Mouse (Mus musculus) kidney, embryonic 15.5 days (tissue): ENCODE data around the gene Arhgap17. TPM values are rescaled to one million over a fixed set of nuclear protein-coding genes. Genes with fewer than 3 reads are reported as not detected.

Experiments used
- ATAC-seq: fragments of 200-750 bp; cut with Nextera tagmentation; replicated peaks from 2 replicates; pipeline ENCODE4 v1.8.0; 2017; ENCODE audit warnings: moderate TSS enrichment; ENCODE audit not compliant: low FRiP score
- H3K27ac ChIP-seq: fragments of 300-500 bp; sonication (generic); 2 replicates; pipeline ENCODE4 v1.5.1; 2015; ENCODE audit warnings: mild to moderate bottlenecking, inconsistent platforms
- H3K27me3 ChIP-seq: fragments of 300-500 bp; sonication (generic); 2 replicates; pipeline ENCODE4 v1.6.1; 2015; ENCODE audit warnings: inconsistent platforms
- H3K36me3 ChIP-seq: fragments of 300-500 bp; sonication (generic); 2 replicates; pipeline ENCODE4 v1.6.1; 2015; ENCODE audit warnings: inconsistent platforms
- H3K4me1 ChIP-seq: fragments of 300-500 bp; sonication (generic); 2 replicates; pipeline ENCODE4 v1.6.1; 2015; ENCODE audit warnings: inconsistent platforms
- H3K4me2 ChIP-seq: fragments of 300-500 bp; sonication (generic); 2 replicates; pipeline ENCODE4 v1.6.1; 2015; ENCODE audit warnings: moderate library complexity, mild to moderate bottlenecking, inconsistent platforms
- H3K4me3 ChIP-seq: fragments of 300-500 bp; sonication (generic); replicated peaks from 2 replicates; pipeline ENCODE4 v1.5.1; 2015; ENCODE audit warnings: mild to moderate bottlenecking, inconsistent platforms
- H3K9ac ChIP-seq: fragments of 300-500 bp; sonication (generic); 2 replicates; pipeline ENCODE4 v1.6.1; 2015; ENCODE audit warnings: mild to moderate bottlenecking, inconsistent platforms
- H3K9me3 ChIP-seq: fragments of 300-500 bp; sonication (generic); replicated peaks from 2 replicates; pipeline ENCODE4 v1.6.1; 2016; ENCODE audit warnings: inconsistent platforms
- WGBS: fragments of 180-500 bp; shearing (Covaris S2); methylation state at CpG from one replicate; pipeline ENCODE4 v1.1.7; 2015; ENCODE audit warnings: mixed read lengths; 5-methylcytosine and 5-hydroxymethylcytosine counted together
- polyA plus RNA-seq: library from polyadenylated mRNA; unstranded; fragments of >200 nt; fragmentation: Nextera tagmentation; extraction: Ambion mirVana; gene quantifications from 2 replicates; pipeline ENCODE4 v1.2.1, GENCODE M21; 2015

Arhgap17 gene
- polyA plus RNA-seq, 1 experiment from 2014 or later = 25.2 TPM

DNA sequence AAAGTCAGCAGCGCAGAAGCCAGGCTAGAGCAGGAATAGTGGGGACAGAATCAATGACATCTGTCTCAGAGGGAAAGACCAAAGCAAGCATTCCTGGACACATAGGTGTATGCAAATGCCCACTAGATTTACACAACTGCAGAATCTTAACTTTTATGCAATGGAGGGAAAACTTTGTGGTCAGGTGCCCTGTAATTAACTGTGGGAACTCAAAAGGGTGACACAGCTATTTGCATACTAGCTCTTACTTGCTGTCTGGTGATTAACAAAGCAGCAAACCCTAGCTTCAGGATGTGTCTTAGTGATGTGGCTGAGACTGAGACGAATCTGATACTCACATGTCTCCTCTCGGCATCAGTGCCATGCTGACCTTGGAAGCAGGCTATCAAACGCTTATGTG lies 42.8 kb downstream of the Arhgap17 start:
- H3K9me3 ChIP-seq = no peaks in the 10 kb centered on the region
- no peak overlapping the region for H3K4me2 ChIP-seq
- H3K4me3 ChIP-seq = no peak overlapping the region
- no peaks in the 10 kb centered on the region for H3K27me3 ChIP-seq
- H3K4me1 ChIP-seq = peaks cover 9% of the 10 kb centered on the region; the same call in 1 of the 2 replicates
- WGBS = 84% methylated on average over 4 of the region's 4 CpGs
- H3K36me3 ChIP-seq = peaks cover 46% of the 10 kb centered on the region
- no peak overlapping the region for H3K27ac ChIP-seq
- H3K9ac ChIP-seq = no peak overlapping the region
- ATAC-seq = no peak

DNA sequence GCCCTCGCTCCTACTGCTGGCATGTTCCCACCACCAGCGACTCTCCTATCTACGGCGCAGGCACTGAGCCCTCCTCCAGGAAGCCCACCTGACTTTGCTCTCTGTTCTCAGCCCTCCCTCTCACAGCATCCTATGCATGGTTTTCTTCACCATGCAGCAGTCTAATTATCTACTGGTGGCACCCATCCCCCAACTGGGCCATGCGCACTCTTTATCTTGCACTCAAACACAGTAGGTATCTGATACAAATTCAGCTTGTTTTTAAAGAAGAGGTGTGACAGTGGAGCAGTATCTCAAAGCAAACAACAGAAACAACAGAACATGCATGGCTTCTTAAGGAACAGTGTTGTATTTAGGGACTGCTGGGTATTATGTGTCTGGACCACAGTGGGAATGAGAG lies 43.7 kb downstream of the Arhgap17 start:
- H3K4me1 ChIP-seq = 0 out of 2 replicates have a peak, but pooled peaks cover 3% of the 10 kb centered on the region
- H3K9ac ChIP-seq = no peak overlapping the region
- H3K4me2 ChIP-seq = no peak overlapping the region
- no peak for ATAC-seq
- H3K9me3 ChIP-seq = no peaks in the 10 kb centered on the region
- no peak overlapping the region for H3K4me3 ChIP-seq
- no peaks in the 10 kb centered on the region for H3K27me3 ChIP-seq
- H3K27ac ChIP-seq = no peak overlapping the region
- peaks cover 55% of the 10 kb centered on the region for H3K36me3 ChIP-seq
- 97% methylated on average over 5 of the region's 5 CpGs for WGBS

DNA sequence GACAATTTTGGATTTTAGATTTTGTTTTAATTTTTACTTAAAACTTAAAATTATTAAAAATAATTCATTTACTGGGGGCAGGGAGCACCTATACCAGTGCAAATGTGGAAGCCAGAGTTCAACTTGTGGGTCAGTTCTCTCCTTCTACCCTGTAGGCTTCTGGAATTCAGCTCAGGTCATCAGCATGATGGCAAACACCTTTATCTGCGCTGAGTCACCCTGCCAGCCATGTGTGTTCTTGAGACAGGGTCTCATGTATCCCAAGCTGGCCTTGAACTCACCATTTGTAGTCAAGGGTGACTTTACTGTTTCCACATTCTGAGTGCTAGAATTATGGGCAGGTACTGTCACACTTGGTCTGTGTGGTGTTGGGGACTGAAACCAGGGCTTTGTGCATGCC lies 45.6 kb downstream of the Arhgap17 start:
- WGBS = 88% methylated on average over 1 of the region's 1 CpGs
- 0 out of 2 replicates have a peak, but pooled peaks cover 3% of the 10 kb centered on the region for H3K4me1 ChIP-seq
- ATAC-seq = no peak
- H3K9ac ChIP-seq = no peak overlapping the region
- no peaks in the 10 kb centered on the region for H3K27me3 ChIP-seq
- H3K27ac ChIP-seq = no peak overlapping the region
- H3K9me3 ChIP-seq = no peaks in the 10 kb centered on the region
- no peak overlapping the region for H3K4me3 ChIP-seq
- peaks cover 71% of the 10 kb centered on the region for H3K36me3 ChIP-seq
- H3K4me2 ChIP-seq = no peak overlapping the region

DNA sequence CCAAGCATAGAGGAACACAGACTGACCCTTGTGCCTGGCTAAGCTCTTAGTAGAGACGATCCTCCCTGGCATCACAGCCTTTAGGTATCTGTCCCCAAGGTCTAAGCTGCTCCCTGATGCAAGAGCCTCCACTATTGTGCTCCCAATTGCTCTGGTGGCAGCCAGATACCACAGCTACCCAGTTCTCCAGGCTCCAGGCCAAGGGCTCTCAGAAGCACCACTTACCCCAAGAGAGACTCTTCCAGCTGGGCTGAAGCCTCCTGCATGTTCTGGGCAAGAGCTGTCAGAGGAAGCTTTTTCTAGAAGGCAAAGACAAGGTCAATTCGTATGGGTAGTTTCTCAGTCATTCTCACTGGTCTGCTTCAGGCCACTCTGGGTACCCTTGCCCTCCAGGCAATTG lies 46.3 kb downstream of the Arhgap17 start:
- Histone ChIP-seq H3K4me3 (no peak overlapping the region), H3K9ac (no peak overlapping the region), H3K36me3 (peaks cover 79% of the 10 kb centered on the region), H3K4me1 (0 out of 2 replicates have a peak, but pooled peaks cover 2% of the 10 kb centered on the region), H3K4me2 (no peak overlapping the region), H3K27me3 (no peaks in the 10 kb centered on the region), H3K27ac (no peak overlapping the region), H3K9me3 (no peaks in the 10 kb centered on the region)
- WGBS = 89% methylated on average over 2 of the region's 2 CpGs
- no peak for ATAC-seq

GRCm38 (mm10) chr7:123322452-123323121 lies 47.1 kb downstream of the Arhgap17 start:
- Histone ChIP-seq H3K36me3 (peaks cover 87% of the 10 kb centered on the region), H3K27ac (no peak overlapping the region), H3K9me3 (no peaks in the 10 kb centered on the region), H3K4me1 (no peaks in the 10 kb centered on the region), H3K9ac (no peak overlapping the region), H3K27me3 (no peaks in the 10 kb centered on the region), H3K4me3 (no peak overlapping the region), H3K4me2 (no peak overlapping the region)
- ATAC-seq = no peak
- 80% methylated on average over 13 of the region's 13 CpGs for WGBS

DNA sequence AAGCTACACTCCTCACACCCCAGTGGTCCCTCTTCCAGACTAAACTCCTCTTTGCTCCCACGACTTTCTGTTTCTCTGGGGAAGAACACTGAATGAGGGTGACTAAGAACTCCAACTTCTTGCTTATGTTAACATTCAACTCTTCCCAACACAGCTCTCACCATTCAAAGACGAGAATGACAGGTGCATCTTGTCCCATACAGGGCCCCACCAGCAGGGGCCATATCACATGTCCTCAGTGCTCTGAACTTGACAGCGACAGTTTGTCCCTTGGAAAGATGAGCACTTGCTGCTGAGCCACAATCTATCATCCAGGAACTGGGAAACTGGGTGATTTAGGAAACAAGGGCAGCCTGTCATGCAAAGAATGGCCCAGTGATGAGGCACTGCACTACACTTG lies 57.0 kb downstream of the Arhgap17 start:
- peak; percentile 66; the same call in 1 of the 2 replicates for ATAC-seq
- Histone ChIP-seq H3K4me2 (no peak overlapping the region), H3K27me3 (no peaks in the 10 kb centered on the region), H3K4me1 (no peaks in the 10 kb centered on the region), H3K36me3 (peaks cover 82% of the 10 kb centered on the region), H3K9ac (no peak overlapping the region), H3K27ac (no peak overlapping the region), H3K9me3 (no peaks in the 10 kb centered on the region), H3K4me3 (no peak overlapping the region)
- WGBS = 47% methylated on average over 3 of the region's 3 CpGs

GRCm38 (mm10) chr7:123311836-123312235 lies 57.9 kb downstream of the Arhgap17 start:
- no peaks in the 10 kb centered on the region for H3K27me3 ChIP-seq
- WGBS = 61% methylated on average over 5 of the region's 5 CpGs
- no peak overlapping the region for H3K9ac ChIP-seq
- ATAC-seq = no peak
- no peaks in the 10 kb centered on the region for H3K9me3 ChIP-seq
- H3K27ac ChIP-seq = no peak overlapping the region
- H3K4me2 ChIP-seq = no peak overlapping the region
- H3K4me3 ChIP-seq = no peak overlapping the region
- peaks cover 82% of the 10 kb centered on the region for H3K36me3 ChIP-seq
- H3K4me1 ChIP-seq = no peaks in the 10 kb centered on the region

DNA sequence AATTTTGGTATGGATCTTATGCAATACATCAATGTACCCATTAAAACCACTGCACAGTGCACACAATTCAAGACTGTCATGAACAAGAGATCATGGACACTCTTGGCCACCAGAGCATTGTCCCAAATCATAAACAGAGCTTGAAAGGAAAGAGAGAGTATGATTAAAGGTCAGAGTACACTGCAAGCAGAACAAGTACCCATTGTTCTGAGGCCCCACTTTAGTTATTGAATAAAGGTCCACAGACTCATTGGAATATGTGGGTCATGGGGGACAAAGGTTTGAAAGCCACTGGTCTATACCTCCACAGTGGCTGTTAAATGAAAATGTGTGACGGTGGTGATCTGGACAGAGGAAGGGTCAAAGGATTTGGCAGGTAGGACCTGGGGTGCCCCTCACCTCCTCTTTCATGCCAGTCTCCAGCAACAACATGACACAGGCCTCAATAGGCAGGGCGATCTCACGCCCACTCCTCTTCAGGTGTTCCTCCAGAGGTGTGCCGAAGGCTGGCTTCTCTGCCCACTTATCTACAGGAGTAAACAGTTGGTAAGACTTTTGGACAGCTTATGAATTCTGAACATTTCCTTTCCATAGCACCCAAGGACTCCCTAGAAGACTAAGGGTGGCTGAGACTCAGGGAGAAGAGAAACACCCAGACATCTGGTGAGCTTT lies 61.7 kb downstream of the Arhgap17 start:
- H3K9me3 ChIP-seq = no peaks in the 10 kb centered on the region
- no peaks in the 10 kb centered on the region for H3K4me1 ChIP-seq
- H3K4me3 ChIP-seq = no peak overlapping the region
- H3K27me3 ChIP-seq = no peaks in the 10 kb centered on the region
- no peak overlapping the region for H3K4me2 ChIP-seq
- no peak overlapping the region for H3K27ac ChIP-seq
- ATAC-seq = no peak
- peaks cover 90% of the 10 kb centered on the region for H3K36me3 ChIP-seq
- WGBS = 96% methylated on average over 4 of the region's 4 CpGs
- H3K9ac ChIP-seq = no peak overlapping the region

DNA sequence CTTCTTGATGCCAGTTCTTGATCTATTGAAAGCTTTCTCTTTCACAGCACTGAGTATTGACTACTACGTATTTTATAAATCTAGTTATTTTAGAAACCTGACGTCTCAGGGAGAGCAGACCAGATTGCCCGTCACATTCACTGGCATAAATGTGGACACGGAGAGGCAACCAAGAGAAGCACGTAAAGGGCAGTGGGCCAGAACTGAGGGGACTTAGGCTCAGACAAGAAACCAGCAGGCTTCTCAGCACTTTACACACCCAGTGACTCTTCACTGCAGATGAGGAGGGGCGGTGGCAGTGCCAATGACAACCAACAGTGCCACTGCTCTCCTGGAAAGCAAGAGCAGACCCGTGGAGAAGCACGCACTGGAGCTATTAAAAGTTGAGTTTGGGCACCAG lies 62.5 kb downstream of the Arhgap17 start:
- ATAC-seq = no peak
- no peak overlapping the region for H3K9ac ChIP-seq
- H3K4me3 ChIP-seq = no peak overlapping the region
- H3K4me1 ChIP-seq = no peaks in the 10 kb centered on the region
- no peaks in the 10 kb centered on the region for H3K9me3 ChIP-seq
- H3K4me2 ChIP-seq = no peak overlapping the region
- H3K36me3 ChIP-seq = peaks cover 87% of the 10 kb centered on the region
- no peaks in the 10 kb centered on the region for H3K27me3 ChIP-seq
- 69% methylated on average over 8 of the region's 8 CpGs for WGBS
- H3K27ac ChIP-seq = no peak overlapping the region

DNA sequence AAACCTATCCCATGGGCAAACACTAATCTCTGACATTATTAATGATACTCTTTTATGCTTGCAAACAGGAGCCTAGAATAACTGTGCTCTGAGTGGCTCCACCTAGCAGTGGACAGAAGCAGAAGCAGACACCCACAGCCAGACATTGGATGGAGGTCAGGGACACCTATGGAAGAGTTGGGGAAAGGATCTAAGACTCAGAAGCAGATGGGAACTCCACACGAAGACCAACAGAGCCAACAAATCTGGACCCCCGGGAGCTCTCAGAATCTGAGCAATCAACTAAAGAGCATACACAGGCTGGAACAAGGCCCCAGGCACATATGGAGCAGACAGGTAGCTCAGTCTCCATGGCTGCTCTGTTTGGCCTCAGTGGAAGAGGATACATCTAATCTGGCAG lies 64.3 kb downstream of the Arhgap17 start:
- H3K36me3 ChIP-seq = peaks cover 72% of the 10 kb centered on the region
- no peak overlapping the region for H3K27ac ChIP-seq
- H3K4me3 ChIP-seq = no peak overlapping the region
- H3K27me3 ChIP-seq = no peaks in the 10 kb centered on the region
- no peaks in the 10 kb centered on the region for H3K4me1 ChIP-seq
- no peaks in the 10 kb centered on the region for H3K9me3 ChIP-seq
- WGBS = 93% methylated on average over 2 of the region's 2 CpGs
- no peak overlapping the region for H3K4me2 ChIP-seq
- ATAC-seq = no peak
- no peak overlapping the region for H3K9ac ChIP-seq

GRCm38 (mm10) chr7:123300258-123300657 lies 69.5 kb downstream of the Arhgap17 start:
- Histone ChIP-seq H3K4me3 (no peak overlapping the region), H3K4me2 (no peak overlapping the region), H3K27me3 (no peaks in the 10 kb centered on the region), H3K36me3 (peaks cover 80% of the 10 kb centered on the region), H3K27ac (no peak overlapping the region), H3K9me3 (no peaks in the 10 kb centered on the region), H3K4me1 (0 out of 2 replicates have a peak, but pooled peaks cover 2% of the 10 kb centered on the region), H3K9ac (no peak overlapping the region)
- WGBS = 95% methylated on average over 3 of the region's 3 CpGs
- ATAC-seq = no peak

DNA sequence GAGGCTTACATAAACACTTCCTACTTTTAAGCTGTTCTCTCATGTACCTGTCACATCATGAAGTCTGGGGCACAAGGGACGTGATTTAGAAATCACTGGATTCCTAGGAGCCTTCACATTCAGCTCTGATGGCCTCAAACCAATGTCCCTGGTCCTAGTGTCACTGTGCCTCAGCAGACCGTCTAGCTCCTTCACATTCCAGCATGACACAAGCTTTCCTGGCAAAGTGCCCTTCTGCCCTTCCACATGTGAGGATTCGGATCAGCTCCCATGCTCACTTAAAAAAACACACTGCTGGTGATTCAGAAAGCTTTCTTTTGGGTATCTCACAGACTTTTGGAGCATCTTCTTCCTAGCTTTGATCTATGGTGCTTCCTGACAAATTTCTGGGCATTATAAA lies 71.5 kb downstream of the Arhgap17 start:
- Histone ChIP-seq H3K4me3 (no peak overlapping the region), H3K4me1 (0 out of 2 replicates have a peak, but pooled peaks cover 2% of the 10 kb centered on the region), H3K27ac (no peak overlapping the region), H3K36me3 (peaks cover 79% of the 10 kb centered on the region), H3K9ac (no peak overlapping the region), H3K4me2 (no peak overlapping the region), H3K9me3 (no peaks in the 10 kb centered on the region), H3K27me3 (no peaks in the 10 kb centered on the region)
- ATAC-seq = no peak
- 25% methylated on average over 3 of the region's 3 CpGs for WGBS
